Mouse (Mus musculus): ENCODE measurements around the gene Nap1l4.

GRCm38 (mm10) chr7:143594865-143595264 lies 46.0 kb upstream of the Nap1l4 start:
- no peak for TF ChIP-seq CTCF (IDR thresholded peaks at IDR 0.05; ENCODE audit: borderline replicate concordance, insufficient read depth, low read length)
- no peak for TF ChIP-seq POLR2A (IDR thresholded peaks at IDR 0.05; ENCODE audit: low read depth, low read length)

All from embryonic fibroblast, embryonic 13.5 days (primary cell).